Mouse (Mus musculus): ENCODE measurements around the gene Dock8. TPM values are rescaled to one million over a fixed set of nuclear protein-coding genes. Genes with fewer than 3 reads are reported as not detected.

The Dock8 gene
- total and polyA plus RNA-seq, 3 experiments: 16.1 to 30.1 TPM; not detected in 1

DNA sequence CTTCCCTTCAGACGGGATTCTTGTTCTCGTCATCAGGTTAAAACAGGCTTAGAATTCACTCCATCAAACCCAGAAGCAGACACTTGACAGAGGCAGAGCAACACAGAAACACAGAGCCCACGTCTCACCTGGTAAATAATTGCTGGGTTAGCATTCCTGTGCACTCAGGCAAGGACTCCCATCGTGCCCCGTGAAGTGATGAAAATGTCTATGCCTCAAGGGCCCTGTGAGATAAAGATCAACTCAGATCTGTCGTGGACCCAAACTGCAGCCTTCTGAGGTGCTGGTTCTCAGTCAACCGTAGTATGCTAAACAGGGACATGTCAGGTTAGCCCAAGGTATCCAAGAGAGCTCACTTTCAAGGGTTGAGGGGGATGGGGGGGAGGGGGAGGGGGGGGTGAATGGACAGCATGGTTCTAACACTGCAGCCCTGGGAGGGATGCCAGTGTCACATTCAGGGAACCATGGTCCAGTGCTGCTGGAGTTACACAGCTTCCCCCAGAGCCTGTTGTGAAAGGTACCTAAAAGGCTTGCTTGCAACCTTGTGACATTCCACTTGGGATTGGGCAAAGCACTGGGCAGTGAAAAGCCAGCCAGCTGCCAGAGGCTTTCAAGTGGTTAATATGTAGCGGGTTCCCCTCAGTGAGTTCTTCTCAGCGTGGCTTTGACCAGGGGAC, 222.8 kb downstream of the Dock8 start:
- Histone ChIP-seq H3K9me3 (replicated peaks; ENCODE audit: insufficient read depth, low read length) (no peaks in the 10 kb centered on the region), H3K9ac (ENCODE audit: control insufficient read depth, low read depth, low read length, poor library complexity, severe bottlenecking) (no peak overlapping the region), H3K27me3 (ENCODE audit: control insufficient read depth in 1 of 2, insufficient read depth in 2 of 2, low read length in 2 of 2) (no peaks in the 10 kb centered on the region), H3K36me3 (ENCODE audit: control insufficient read depth in 1 of 2, insufficient read depth in 2 of 2, low read length in 2 of 2) (no peaks in the 10 kb centered on the region), H3K79me2 (ENCODE audit: control insufficient read depth, insufficient read depth, low read length, poor library complexity) (no peaks in the 10 kb centered on the region), H3K4me1 (ENCODE audit: control insufficient read depth in 1 of 2, insufficient read depth in 2 of 2, low read length in 2 of 2) (no peaks in the 10 kb centered on the region), H3K4me3 (ENCODE audit: control insufficient read depth in 1 of 2, insufficient read depth in 1 of 2, low read depth in 2 of 2, low read length in 2 of 2) (no peak overlapping the region), H3K27ac (ENCODE audit: control insufficient read depth, low read depth, low read length) (no peak overlapping the region)
- DNase-seq (ENCODE audit: low read depth, low spot score): no peak
- no peak for TF ChIP-seq MXI1 (IDR thresholded peaks at IDR 0.05; ENCODE audit: low read depth, low read length)
- no peak for TF ChIP-seq GATA1 (IDR thresholded peaks at IDR 0.05; ENCODE audit: low read depth, low read length)

- Histone ChIP-seq H3K9ac (ENCODE audit: control insufficient read depth, low read depth, low read length, poor library complexity, severe bottlenecking) (no peak overlapping the region), H3K79me2 (ENCODE audit: control insufficient read depth, insufficient read depth, low read length, poor library complexity) (no peaks in the 10 kb centered on the region), H3K9me3 (replicated peaks; ENCODE audit: insufficient read depth, low read length) (no peaks in the 10 kb centered on the region), H3K27me3 (ENCODE audit: control insufficient read depth in 1 of 2, insufficient read depth in 2 of 2, low read length in 2 of 2) (no peaks in the 10 kb centered on the region; a peak in 1 of 4 replicates), H3K27ac (ENCODE audit: control insufficient read depth, low read depth, low read length) (no peak overlapping the region), H3K36me3 (ENCODE audit: control insufficient read depth in 1 of 2, insufficient read depth in 2 of 2, low read length in 2 of 2) (no peaks in the 10 kb centered on the region), H3K4me1 (ENCODE audit: control insufficient read depth in 1 of 2, insufficient read depth in 2 of 2, low read length in 2 of 2) (no peaks in the 10 kb centered on the region), H3K4me3 (ENCODE audit: control insufficient read depth in 1 of 2, insufficient read depth in 1 of 2, low read depth in 2 of 2, low read length in 2 of 2) (no peak overlapping the region)
- TF ChIP-seq ZNF384 (IDR thresholded peaks at IDR 0.05; ENCODE audit: low read depth, low read length): no peak
- peak; percentile 93 for TF ChIP-seq TBP (IDR thresholded peaks at IDR 0.05; ENCODE audit: low read depth, low read length)
- no peak for TF ChIP-seq MAFK (IDR thresholded peaks at IDR 0.05; ENCODE audit: borderline replicate concordance, low read depth, low read length)
- TF ChIP-seq ETS1 (IDR thresholded peaks at IDR 0.05; ENCODE audit: low read depth, low read length): no peak
- peak; percentile 9 for DNase-seq (ENCODE audit: low read depth, low spot score)
Measured at GRCm38 (mm10) chr19:25230058-25230974, 231.0 kb downstream of the Dock8 start.

GRCm38 (mm10) chr19:25230975-25231334, 231.6 kb downstream of the Dock8 start:
- H3K9me3 ChIP-seq (replicated peaks; ENCODE audit: insufficient read depth, low read length): no peaks in the 10 kb centered on the region
- TF ChIP-seq CHD1 (IDR thresholded peaks at IDR 0.05; ENCODE audit: low read depth, low read length): no peak
- no peak for TF ChIP-seq SIN3A (IDR thresholded peaks at IDR 0.05; ENCODE audit: low read length)
- TF ChIP-seq KAT2A (conservative IDR thresholded peaks at IDR 0.05; ENCODE audit: low read depth, low read length): no peak
- no peak for TF ChIP-seq CHD2 (IDR thresholded peaks at IDR 0.05; ENCODE audit: low read length)
- TF ChIP-seq ETS1 (IDR thresholded peaks at IDR 0.05; ENCODE audit: low read depth, low read length): no peak
- TF ChIP-seq ZMIZ1 (IDR thresholded peaks at IDR 0.05; ENCODE audit: low read depth, low read length): no peak
- TF ChIP-seq POLR2AphosphoS2 (IDR thresholded peaks at IDR 0.05; ENCODE audit: low read length): no peak
- TF ChIP-seq MYB (IDR thresholded peaks at IDR 0.05; ENCODE audit: low read depth, low read length): no peak
- TF ChIP-seq TBP (IDR thresholded peaks at IDR 0.05; ENCODE audit: low read depth, low read length): no peak
- no peak for TF ChIP-seq NRF1 (IDR thresholded peaks at IDR 0.05; ENCODE audit: insufficient read depth, low read depth, low read length, poor library complexity, severe bottlenecking)
- TF ChIP-seq UBTF (IDR thresholded peaks at IDR 0.05; ENCODE audit: borderline replicate concordance, insufficient read depth, low read depth, low read length): no peak
- TF ChIP-seq ZC3H11A (IDR thresholded peaks at IDR 0.05; ENCODE audit: low read depth, low read length): no peak
- no peak for TF ChIP-seq MAFK (IDR thresholded peaks at IDR 0.05; ENCODE audit: borderline replicate concordance, low read depth, low read length)
- TF ChIP-seq ZKSCAN1 (IDR thresholded peaks at IDR 0.05; ENCODE audit: low read depth, low read length): no peak
- TF ChIP-seq RCOR1 (IDR thresholded peaks at IDR 0.05; ENCODE audit: low read depth, low read length): no peak
- no peak for DNase-seq (ENCODE audit: low read depth, low spot score)
- H3K4me3 ChIP-seq (ENCODE audit: control insufficient read depth in 1 of 2, insufficient read depth in 1 of 2, low read depth in 2 of 2, low read length in 2 of 2): no peak overlapping the region
- H3K36me3 ChIP-seq (ENCODE audit: control insufficient read depth in 1 of 2, insufficient read depth in 2 of 2, low read length in 2 of 2): no peaks in the 10 kb centered on the region
- no peaks in the 10 kb centered on the region; a peak in 2 of 4 replicates for H3K27me3 ChIP-seq (ENCODE audit: control insufficient read depth in 1 of 2, insufficient read depth in 2 of 2, low read length in 2 of 2)
- H3K4me1 ChIP-seq (ENCODE audit: control insufficient read depth in 1 of 2, insufficient read depth in 2 of 2, low read length in 2 of 2): no peaks in the 10 kb centered on the region
- H3K27ac ChIP-seq (ENCODE audit: control insufficient read depth, low read depth, low read length): no peak overlapping the region
- H3K9ac ChIP-seq (ENCODE audit: control insufficient read depth, low read depth, low read length, poor library complexity, severe bottlenecking): no peak overlapping the region
- H3K79me2 ChIP-seq (ENCODE audit: control insufficient read depth, insufficient read depth, low read length, poor library complexity): no peaks in the 10 kb centered on the region

All from MEL (cell line).